Mouse (Mus musculus) lung, postnatal 0 days (tissue): ENCODE measurements around the gene Fam25c.

ENCODE experiments used
- CTCF ChIP-seq: IDR thresholded peaks from 2 replicates; pipeline ENCODE4 v1.5.1; 2016; ENCODE audit warnings: antibody characterized with exemption, mild to moderate bottlenecking
- EP300 ChIP-seq: IDR thresholded peaks from 2 replicates; pipeline ENCODE4 v1.6.1; 2016; ENCODE audit warnings: antibody characterized with exemption, mild to moderate bottlenecking, control low read depth

DNA sequence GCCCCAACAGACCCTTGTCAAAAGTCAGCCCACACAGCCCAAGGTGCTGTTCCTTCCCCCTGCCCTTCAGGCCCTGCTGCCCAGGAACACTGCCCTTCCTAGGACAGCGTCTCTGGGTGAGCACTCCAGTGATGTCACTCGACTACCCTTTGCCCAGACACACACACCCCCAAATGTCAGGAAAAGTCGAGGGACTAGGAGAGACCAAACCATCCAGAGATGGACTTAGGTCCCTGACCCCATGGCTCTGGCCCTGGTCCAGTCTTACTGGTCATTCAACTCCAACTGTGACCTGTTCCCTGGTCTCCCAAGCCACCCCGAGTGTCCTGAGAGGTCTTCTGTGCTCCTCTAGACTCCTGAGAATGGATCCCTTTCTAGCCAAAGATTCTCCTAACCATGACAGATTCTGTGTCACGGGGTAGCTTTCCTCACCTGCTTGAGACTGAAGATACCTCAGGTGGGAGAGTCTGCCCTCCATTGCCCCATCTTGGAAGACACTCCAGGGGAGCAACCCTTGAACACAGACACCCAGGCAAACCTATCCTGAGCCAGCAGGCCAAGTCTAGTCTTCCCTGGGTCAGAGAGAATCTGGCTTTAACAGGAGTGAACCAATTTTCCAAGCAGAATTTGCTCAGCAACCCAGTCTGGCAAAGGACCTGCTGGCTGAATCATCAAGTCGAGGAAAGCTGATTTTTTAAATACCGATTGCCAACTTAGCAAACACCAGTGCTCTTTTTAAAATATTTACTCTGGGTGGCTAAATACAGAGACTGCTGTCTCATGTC lies 2.6 kb upstream of the Fam25c start:
- TF ChIP-seq CTCF (no peak), EP300 (no peak)
